Mouse (Mus musculus) MEL (cell line): ENCODE measurements around the gene Cap1.

Experiments
- CTCF ChIP-seq, 3 experiments: IDR thresholded peaks in 2 of 3; conservative IDR thresholded peaks in 1 of 3; 2 replicates each; pipeline ENCODE4 v1.5.1; 2011 to 2012; ENCODE audit warnings: low read length in 3 of 3, low read depth in 2 of 3, mild to moderate bottlenecking in 2 of 3, improper control_type of control experiment in 1 of 3, inconsistent platforms in 1 of 3, mixed read lengths in 1 of 3, moderate library complexity in 1 of 3; ENCODE audit not compliant: control insufficient read depth in 1 of 3, insufficient read depth in 1 of 3, poor library complexity in 1 of 3, severe bottlenecking in 1 of 3
- MAX ChIP-seq: IDR thresholded peaks from 2 replicates; pipeline ENCODE4 v1.6.1; 2011; ENCODE audit warnings: low read length, improper control_type of control experiment
- MAZ ChIP-seq: IDR thresholded peaks from 2 replicates; pipeline ENCODE4 v1.6.1; 2012; ENCODE audit warnings: low read depth, mild to moderate bottlenecking, inconsistent platforms, low read length, improper control_type of control experiment
- MEF2A ChIP-seq: IDR thresholded peaks from 2 replicates; pipeline ENCODE4 v1.6.1; 2014; ENCODE audit warnings: low read depth, mild to moderate bottlenecking, inconsistent platforms, low read length, improper control_type of control experiment; ENCODE audit not compliant: poor library complexity, insufficient replicate concordance, severe bottlenecking; ENCODE audit errors: extremely low read depth
- MXI1 ChIP-seq: IDR thresholded peaks from 2 replicates; pipeline ENCODE4 v1.6.1; 2011; ENCODE audit warnings: mild to moderate bottlenecking, low read depth, low read length, improper control_type of control experiment
- POLR2A ChIP-seq, 2 experiments: IDR thresholded peaks; 2 replicates each; pipeline ENCODE4 v1.6.1; 2011 to 2012; ENCODE audit warnings: low read length in 2 of 2, mild to moderate bottlenecking in 2 of 2, control low read depth in 1 of 2, improper control_type of control experiment in 1 of 2, low read depth in 1 of 2, moderate library complexity in 1 of 2; ENCODE audit not compliant: control insufficient read depth in 1 of 2, insufficient read depth in 1 of 2, poor library complexity in 1 of 2
- TAL1 ChIP-seq: IDR thresholded peaks from 2 replicates; pipeline ENCODE4 v1.6.1; 2012; ENCODE audit warnings: mild to moderate bottlenecking, inconsistent platforms, low read length, moderate library complexity, mixed read lengths
- ZNF384 ChIP-seq: IDR thresholded peaks from 2 replicates; pipeline ENCODE4 v1.6.1; 2012; ENCODE audit warnings: low read depth, mild to moderate bottlenecking, inconsistent platforms, low read length, improper control_type of control experiment

- no peak for TF ChIP-seq ZNF384
- TF ChIP-seq POLR2A (IDR thresholded peaks at IDR 0.05; ENCODE audit: control insufficient read depth in 1 of 2, insufficient read depth in 1 of 2, low read depth in 1 of 2, low read length in 2 of 2, poor library complexity in 1 of 2), result no peak
- no peak for TF ChIP-seq MXI1
- TF ChIP-seq CTCF (IDR thresholded peaks at IDR 0.05 in 2 of 3, conservative IDR thresholded peaks at IDR 0.05 in 1 of 3; ENCODE audit: control insufficient read depth in 1 of 3, insufficient read depth in 1 of 3, low read depth in 2 of 3, low read length in 3 of 3, poor library complexity in 1 of 3, severe bottlenecking in 1 of 3), result no peak
- no peak for TF ChIP-seq TAL1
- no peak for TF ChIP-seq MEF2A
- TF ChIP-seq MAZ, result no peak
- no peak for TF ChIP-seq MAX
Observed at GRCm38 (mm10) chr4:122932239-122932978, 46.6 kb upstream of the Cap1 start.
